Mouse (Mus musculus) E14TG2a.4 (cell line): ENCODE data around the gene Nrbp1.

ENCODE experiments used
- CTCF ChIP-seq: conservative IDR thresholded peaks from 2 replicates; pipeline ENCODE4 v1.5.1; 2014; ENCODE audit warnings: low read length
- NANOG ChIP-seq: IDR thresholded peaks from 2 replicates; pipeline ENCODE4 v1.6.1; 2014; ENCODE audit warnings: borderline replicate concordance, low read length, mixed read lengths
- POU5F1 ChIP-seq: IDR thresholded peaks from 2 replicates; pipeline ENCODE4 v1.6.1; 2014; ENCODE audit warnings: low read length, borderline replicate concordance

DNA sequence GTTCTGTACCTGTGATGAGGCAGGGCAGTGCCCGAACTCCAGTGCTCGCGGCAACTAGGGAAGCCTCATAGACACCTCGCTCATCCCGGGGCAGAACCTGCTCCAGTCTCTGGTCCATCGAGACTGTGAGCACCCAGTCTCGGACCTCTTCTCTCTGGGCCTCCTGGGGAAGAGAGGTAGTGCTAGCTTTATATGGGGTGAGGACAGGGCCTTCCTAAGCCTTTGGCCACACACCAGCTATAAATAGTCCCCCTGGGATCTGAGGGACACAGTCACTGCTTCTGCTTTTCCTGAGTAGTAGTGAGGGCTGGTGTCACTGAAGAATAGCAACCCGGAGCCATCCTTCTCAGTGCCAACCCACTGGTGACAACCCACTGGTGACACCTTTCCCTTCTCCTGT is 13.1 kb downstream of the Nrbp1 start:
- TF ChIP-seq CTCF (no peak), NANOG (no peak), POU5F1 (no peak)
